Mouse (Mus musculus) ES-E14 (cell line): ENCODE data around the gene Gata2. TPM values are rescaled to one million over a fixed set of nuclear protein-coding genes. Genes with fewer than 3 reads are reported as not detected.

Source experiments
- DNase-seq: peaks from one replicate; pipeline ENCODE4 v3.0.0-alpha.2; 2013; ENCODE audit warnings: low read depth, low spot score
- H3K27ac ChIP-seq: 2 replicates; pipeline ENCODE4 v1.5.1; 2012; ENCODE audit warnings: low read depth, mild to moderate bottlenecking, low read length, moderate library complexity, mixed read lengths; ENCODE audit not compliant: poor library complexity, insufficient read depth, severe bottlenecking
- H3K36me3 ChIP-seq: 2 replicates; pipeline ENCODE4 v1.6.1; 2012; ENCODE audit warnings: mild to moderate bottlenecking, low read length, moderate library complexity, mixed read lengths; ENCODE audit not compliant: control insufficient read depth, poor library complexity, insufficient read depth, severe bottlenecking
- H3K4me1 ChIP-seq, 2 experiments: fragments of 150-350 bp in 1 of 2; sonication (generic) in 1 of 2; 2 replicates each; pipeline ENCODE4 v1.6.1; 2012; ENCODE audit warnings: low read length in 2 of 2, mild to moderate bottlenecking in 1 of 2, mixed read lengths in 1 of 2; ENCODE audit not compliant: control insufficient read depth in 2 of 2, insufficient read depth in 2 of 2, poor library complexity in 1 of 2
- H3K4me3 ChIP-seq, 2 experiments: fragments of 150-350 bp in 1 of 2; sonication (generic) in 1 of 2; 2 replicates each; pipeline ENCODE4 v1.5.1; 2012; ENCODE audit warnings: low read length in 2 of 2, low read depth in 1 of 2, mild to moderate bottlenecking in 1 of 2, mixed read lengths in 1 of 2; ENCODE audit not compliant: insufficient read depth in 1 of 2, poor library complexity in 1 of 2, severe bottlenecking in 1 of 2
- H3K9ac ChIP-seq: 2 replicates; pipeline ENCODE4 v1.6.1; 2012; ENCODE audit warnings: low read depth, mild to moderate bottlenecking, low read length, mixed read lengths; ENCODE audit not compliant: poor library complexity, insufficient read depth, severe bottlenecking
- H3K9me3 ChIP-seq: fragments of 150-350 bp; sonication (generic); 2 replicates; pipeline ENCODE4 v1.6.1; 2012; ENCODE audit warnings: low read depth, mild to moderate bottlenecking, low read length; ENCODE audit not compliant: control insufficient read depth, insufficient read depth
- CHD2 ChIP-seq: IDR thresholded peaks from 2 replicates; pipeline ENCODE4 v1.6.1; 2014; ENCODE audit warnings: mild to moderate bottlenecking, low read depth, low read length, inconsistent platforms
- HCFC1 ChIP-seq: IDR thresholded peaks from 2 replicates; pipeline ENCODE4 v1.6.1; 2012; ENCODE audit warnings: low read length, inconsistent platforms, borderline replicate concordance; ENCODE audit not compliant: insufficient read depth
- MAFK ChIP-seq: IDR thresholded peaks from 2 replicates; pipeline ENCODE4 v1.6.1; 2014; ENCODE audit warnings: mild to moderate bottlenecking, low read depth, low read length, inconsistent platforms; ENCODE audit not compliant: insufficient read depth
- ZC3H11A ChIP-seq: IDR thresholded peaks from 2 replicates; pipeline ENCODE4 v1.6.1; 2012; ENCODE audit warnings: low read depth, mild to moderate bottlenecking, inconsistent platforms, low read length, borderline replicate concordance
- ZNF384 ChIP-seq: IDR thresholded peaks from 2 replicates; pipeline ENCODE4 v1.6.1; 2012; ENCODE audit warnings: low read depth, low read length, inconsistent platforms
- in situ Hi-C, 2 experiments: fragments of 600-800 bp; cut with MboI; formaldehyde crosslinking; loops; one replicate each; pipeline ENCODE4 v1.15.1; 2025; ENCODE audit warnings: low sequenced_read_pairs in 2 of 2, inconsistent platforms in 1 of 2; ENCODE audit not compliant: unreplicated experiment in 2 of 2
- total RNA-seq: library from RNA; depleted of rRNA; stranded (reverse); fragments of 300-350 nt; gene quantifications from 2 replicates; pipeline ENCODE4 v1.2.3, GENCODE M21; 2012

The Gata2 gene
- total RNA-seq, 1 experiment, result 5.4 TPM

DNA sequence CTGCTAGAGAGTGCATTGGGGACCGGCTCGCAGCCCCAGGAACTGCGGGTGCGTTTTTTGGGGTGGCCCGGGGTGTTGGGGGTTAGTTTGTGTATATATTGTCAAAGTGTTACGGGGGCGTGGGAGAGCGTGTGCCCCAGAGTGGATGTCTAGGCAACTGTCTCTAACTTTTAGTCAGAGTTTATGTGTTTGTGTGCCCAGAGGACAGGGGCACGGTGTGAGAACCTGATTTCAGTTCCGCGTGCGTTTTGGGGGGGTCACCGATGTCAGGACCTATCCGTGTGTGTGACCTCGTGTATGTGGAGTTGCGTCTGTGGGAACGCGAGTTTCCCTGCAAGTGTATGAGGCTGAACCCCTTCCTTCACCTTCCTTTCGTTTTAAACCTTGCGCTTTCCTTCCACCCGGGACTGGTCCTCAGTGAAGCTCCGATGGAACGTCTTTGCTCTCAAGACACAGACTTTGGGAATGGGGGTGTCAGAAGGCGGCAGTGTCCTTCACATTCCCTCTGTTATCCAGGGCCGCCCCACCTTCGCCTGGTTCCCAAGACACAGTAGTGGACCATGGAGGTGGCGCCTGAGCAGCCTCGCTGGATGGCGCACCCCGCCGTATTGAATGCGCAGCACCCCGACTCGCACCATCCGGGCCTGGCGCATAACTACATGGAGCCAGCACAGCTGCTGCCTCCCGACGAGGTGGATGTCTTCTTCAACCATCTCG, 5.5 kb downstream of the Gata2 start:
- H3K4me1 ChIP-seq, result peaks cover 3 to 12% of the 10 kb centered on the region in 2 experiments; a peak in 3 of 4 replicates
- peak overlapping the region; percentile 52 to 67; a peak in 3 of 4 replicates for H3K4me3 ChIP-seq
- H3K9ac ChIP-seq, result no peak overlapping the region
- no peaks in the 10 kb centered on the region for H3K9me3 ChIP-seq
- in situ Hi-C loops, result no loop called here
- TF ChIP-seq ZNF384 (no peak), CHD2 (no peak), ZC3H11A (no peak), HCFC1 (no peak), MAFK (no peak)
- no peaks in the 10 kb centered on the region for H3K36me3 ChIP-seq
- H3K27ac ChIP-seq, result no peak overlapping the region
- no peak for DNase-seq

DNA sequence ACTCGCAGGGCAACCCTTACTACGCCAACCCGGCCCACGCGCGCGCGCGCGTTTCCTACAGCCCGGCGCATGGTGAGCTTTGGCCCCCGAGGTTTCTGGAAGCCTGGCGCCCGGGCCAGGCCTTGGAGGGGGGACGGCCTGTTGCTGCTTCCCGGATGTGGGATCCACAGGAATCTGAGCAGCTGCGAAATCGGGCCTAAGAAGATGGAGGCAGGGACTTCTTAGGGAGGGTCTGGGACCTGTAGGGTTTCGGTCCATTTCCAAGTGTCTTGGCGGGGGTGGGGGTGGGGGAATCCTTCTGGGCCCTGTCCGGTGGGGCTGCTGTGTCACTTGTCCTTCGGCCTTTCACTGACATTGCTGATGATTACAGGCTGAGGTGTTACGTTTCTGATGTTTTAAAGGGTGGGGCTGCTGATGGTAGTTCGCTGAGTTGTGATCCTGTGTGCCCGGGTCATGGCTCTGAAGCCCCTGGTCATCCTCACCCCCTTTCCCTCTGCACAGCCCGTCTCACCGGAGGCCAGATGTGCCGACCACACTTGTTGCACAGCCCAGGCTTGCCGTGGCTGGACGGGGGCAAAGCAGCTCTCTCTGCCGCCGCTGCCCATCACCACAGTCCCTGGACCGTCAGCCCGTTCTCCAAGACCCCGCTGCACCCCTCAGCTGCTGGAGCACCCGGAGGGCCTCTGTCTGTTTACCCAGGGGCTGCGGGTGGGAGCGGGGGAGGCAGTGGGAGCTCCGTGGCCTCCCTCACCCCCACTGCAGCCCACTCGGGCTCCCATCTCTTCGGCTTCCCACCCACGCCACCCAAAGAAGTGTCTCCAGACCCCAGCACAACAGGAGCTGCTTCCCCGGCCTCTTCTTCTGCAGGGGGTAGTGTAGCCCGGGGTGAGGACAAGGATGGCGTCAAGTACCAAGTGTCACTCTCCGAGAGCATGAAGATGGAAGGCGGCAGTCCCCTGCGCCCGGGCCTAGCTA, 6.3 kb downstream of the Gata2 start:
- DNase-seq, result no peak
- in situ Hi-C loops, result no loop called here
- TF ChIP-seq ZNF384 (no peak), MAFK (no peak), ZC3H11A (no peak), CHD2 (no peak), HCFC1 (no peak)
- Histone ChIP-seq H3K4me3 (peak overlapping the region; percentile 28 to 32; a peak in 2 of 4 replicates), H3K9ac (no peak overlapping the region), H3K27ac (no peak overlapping the region), H3K4me1 (peaks cover 3 to 16% of the 10 kb centered on the region in 2 experiments; a peak in 3 of 4 replicates), H3K9me3 (no peaks in the 10 kb centered on the region), H3K36me3 (no peaks in the 10 kb centered on the region)

DNA sequence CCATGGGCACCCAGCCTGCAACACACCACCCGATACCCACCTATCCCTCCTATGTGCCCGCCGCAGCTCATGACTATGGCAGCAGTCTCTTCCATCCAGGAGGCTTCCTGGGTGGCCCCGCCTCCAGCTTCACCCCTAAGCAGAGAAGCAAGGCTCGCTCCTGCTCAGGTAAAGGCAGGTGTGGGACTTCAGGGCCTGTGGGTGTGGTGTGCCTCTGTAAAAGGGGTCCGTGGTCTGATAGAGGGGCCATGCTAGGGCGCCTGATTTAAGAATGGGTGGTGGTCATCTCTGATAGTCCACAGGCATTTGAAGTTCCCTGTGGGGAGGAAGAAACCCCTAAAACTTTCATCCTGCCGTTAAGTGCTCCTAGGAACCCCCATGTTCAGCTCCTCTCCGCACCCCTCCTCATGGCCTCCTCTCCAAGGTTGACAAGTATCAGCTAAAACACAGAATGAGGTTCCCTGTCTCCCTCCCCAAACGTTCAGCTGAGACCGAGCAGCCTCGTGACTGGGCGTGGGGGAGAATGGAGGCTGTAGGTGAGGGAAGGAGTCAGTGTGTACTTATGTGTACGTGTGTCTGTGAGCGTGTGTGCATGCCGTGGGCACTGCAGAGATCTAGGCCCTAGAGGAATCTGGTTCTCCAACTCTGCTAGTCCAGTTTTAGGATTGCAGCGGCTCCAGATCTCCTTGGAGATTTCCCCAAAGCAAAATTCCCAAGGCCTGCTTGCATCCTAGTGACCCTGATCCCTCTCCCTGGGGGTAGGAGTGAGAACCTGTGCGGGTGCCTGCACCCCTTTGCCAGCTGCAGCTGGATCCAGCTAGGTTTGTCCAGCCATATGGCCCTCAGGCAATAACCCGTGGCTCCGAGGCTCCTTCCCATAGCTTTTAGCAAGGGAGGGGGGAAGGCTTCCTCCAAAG, 7.3 kb downstream of the Gata2 start:
- no peaks in the 10 kb centered on the region for H3K9me3 ChIP-seq
- no peaks in the 10 kb centered on the region for H3K36me3 ChIP-seq
- peak overlapping the region in 1 of 2 experiments; percentile 2; a peak in 1 of 4 replicates for H3K4me3 ChIP-seq
- H3K27ac ChIP-seq, result no peak overlapping the region
- TF ChIP-seq ZNF384 (no peak), MAFK (no peak), CHD2 (no peak), HCFC1 (no peak), ZC3H11A (no peak)
- peaks cover 3 to 16% of the 10 kb centered on the region in 2 experiments; a peak in 3 of 4 replicates for H3K4me1 ChIP-seq
- no peak for DNase-seq
- in situ Hi-C loops, result no loop called here
- no peak overlapping the region for H3K9ac ChIP-seq

DNA sequence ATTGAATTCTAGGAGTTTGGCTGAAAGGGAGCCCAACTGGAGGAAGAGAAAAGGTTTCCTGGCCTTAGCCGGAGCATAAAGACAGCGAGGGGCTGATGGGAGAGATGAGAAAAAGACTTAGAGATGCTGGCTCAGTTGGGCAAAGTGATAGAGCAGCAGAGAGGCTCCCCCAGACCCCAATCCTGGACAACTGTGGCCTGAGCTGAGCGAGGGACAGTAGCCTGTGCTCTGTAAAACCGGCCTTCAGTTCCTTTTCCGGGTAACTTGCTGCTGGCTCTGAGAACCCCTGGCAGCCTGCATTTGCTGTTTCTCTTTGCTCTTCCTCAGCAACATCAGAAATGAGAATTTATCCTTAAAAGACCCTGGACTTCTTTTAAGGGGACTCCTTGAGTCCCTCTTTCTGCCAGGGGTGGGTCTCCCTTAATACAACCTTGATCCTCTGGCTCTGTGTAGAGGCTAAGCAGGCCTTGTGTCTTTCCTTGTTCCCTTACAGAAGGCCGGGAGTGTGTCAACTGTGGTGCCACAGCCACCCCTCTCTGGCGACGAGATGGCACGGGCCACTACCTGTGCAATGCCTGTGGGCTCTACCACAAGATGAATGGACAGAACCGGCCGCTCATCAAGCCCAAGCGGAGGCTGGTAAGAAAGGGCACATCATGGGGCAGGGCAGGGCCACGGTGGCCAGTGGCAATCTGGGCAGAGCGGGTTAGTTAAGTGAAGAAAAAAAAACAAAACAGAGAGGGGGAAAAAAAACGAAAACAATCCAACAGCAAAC, 8.4 kb downstream of the Gata2 start:
- Histone ChIP-seq H3K4me3 (no peak overlapping the region), H3K9me3 (no peaks in the 10 kb centered on the region), H3K36me3 (no peaks in the 10 kb centered on the region), H3K4me1 (peaks cover 3 to 16% of the 10 kb centered on the region in 2 experiments; a peak in 3 of 4 replicates), H3K9ac (no peak overlapping the region), H3K27ac (no peak overlapping the region)
- TF ChIP-seq ZC3H11A, result no peak
- DNase-seq, result no peak
- in situ Hi-C loops, result no loop called here
